Mouse (Mus musculus) CD8-positive naive resting alpha-beta T cell, adult 57 days (primary cell): Measurements from ENCODE around the gene Iqgap1. TPM values are rescaled to one million over a fixed set of nuclear protein-coding genes. Genes with fewer than 3 reads are reported as not detected.

ENCODE experiments used
- total RNA-seq: library from RNA; stranded (reverse); gene quantifications from one replicate; pipeline ENCODE4 v1.2.4, GENCODE M21; 2023

Gene Iqgap1
- 257 TPM for total RNA-seq

GRCm38 (mm10) chr7:80825843-80826403, at the start of gene Iqgap1:
Gene Iqgap1 (minus strand): TSS chr7:80825974.

GRCm38 (mm10) chr7:80860729-80861274, 35.0 kb upstream of the Iqgap1 start, which contains the start of gene Zscan2:
Gene Zscan2 (plus strand): TSS chr7:80860920.

GRCm38 (mm10) chr7:80688556-80689220, 137.1 kb downstream of the Iqgap1 start, which contains the start of gene Crtc3:
Gene Crtc3 (minus strand): TSS chr7:80688877.

Other genes starting within 250 kb of the Iqgap1 start
- 54.7 TPM for gene Crtc3, start 137.1 kb downstream of the Iqgap1 start, total RNA-seq
- gene Zscan2, start 34.9 kb upstream of the Iqgap1 start, total RNA-seq, result 12.2 TPM
- gene Wdr73, start 75.3 kb upstream of the Iqgap1 start, total RNA-seq, result 22.0 TPM
- gene Nmb, start 79.1 kb upstream of the Iqgap1 start, total RNA-seq, result 17.8 TPM
- 130 TPM for gene Sec11a, start 121.8 kb upstream of the Iqgap1 start, total RNA-seq
- gene Zfp592, start 167.7 kb upstream of the Iqgap1 start, total RNA-seq, result 67.8 TPM
- 0.40 TPM for gene Alpk3, start 231.6 kb upstream of the Iqgap1 start, total RNA-seq